Mouse (Mus musculus) bone marrow macrophage, adult 2 months (primary cell): ENCODE measurements around the gene Supt6. TPM values are rescaled to one million over a fixed set of nuclear protein-coding genes. Genes with fewer than 3 reads are reported as not detected.
A peak's percentile ranks its signal among the peaks of the same experiment; 100 is the strongest.
"Not testable (repeated sequence)": the region's sequence is repeated elsewhere in the genome, so short reads cannot be mapped to it uniquely, and the experiment has no call there.

ENCODE experiments used
- H3K27ac ChIP-seq: 2 replicates; pipeline ENCODE4 v1.5.1; 2012; ENCODE audit warnings: low read depth, low read length; ENCODE audit not compliant: insufficient read depth
- H3K4me1 ChIP-seq: 2 replicates; pipeline ENCODE4 v1.6.1; 2012; ENCODE audit warnings: low read length; ENCODE audit not compliant: control insufficient read depth, insufficient read depth
- H3K4me3 ChIP-seq: 2 replicates; pipeline ENCODE4 v1.5.1; 2012; ENCODE audit warnings: mild to moderate bottlenecking, low read length, moderate library complexity; ENCODE audit not compliant: insufficient read depth
- CTCF ChIP-seq: IDR thresholded peaks from 2 replicates; pipeline ENCODE4 v1.5.1; 2012; ENCODE audit warnings: low read depth, mild to moderate bottlenecking, low read length, moderate library complexity
- POLR2A ChIP-seq: IDR thresholded peaks from 2 replicates; pipeline ENCODE4 v1.6.1; 2012; ENCODE audit warnings: mild to moderate bottlenecking, low read depth, low read length, borderline replicate concordance
- polyA plus RNA-seq: library from polyadenylated mRNA; stranded (reverse); fragments of >200 nt; gene quantifications from 2 replicates; pipeline ENCODE4 v1.2.4, GENCODE M21; 2012; ENCODE audit not compliant: missing spikeins, insufficient read depth, insufficient read length

Supt6 gene
- 33.6 and 39.1 TPM in 2 replicates for polyA plus RNA-seq

DNA sequence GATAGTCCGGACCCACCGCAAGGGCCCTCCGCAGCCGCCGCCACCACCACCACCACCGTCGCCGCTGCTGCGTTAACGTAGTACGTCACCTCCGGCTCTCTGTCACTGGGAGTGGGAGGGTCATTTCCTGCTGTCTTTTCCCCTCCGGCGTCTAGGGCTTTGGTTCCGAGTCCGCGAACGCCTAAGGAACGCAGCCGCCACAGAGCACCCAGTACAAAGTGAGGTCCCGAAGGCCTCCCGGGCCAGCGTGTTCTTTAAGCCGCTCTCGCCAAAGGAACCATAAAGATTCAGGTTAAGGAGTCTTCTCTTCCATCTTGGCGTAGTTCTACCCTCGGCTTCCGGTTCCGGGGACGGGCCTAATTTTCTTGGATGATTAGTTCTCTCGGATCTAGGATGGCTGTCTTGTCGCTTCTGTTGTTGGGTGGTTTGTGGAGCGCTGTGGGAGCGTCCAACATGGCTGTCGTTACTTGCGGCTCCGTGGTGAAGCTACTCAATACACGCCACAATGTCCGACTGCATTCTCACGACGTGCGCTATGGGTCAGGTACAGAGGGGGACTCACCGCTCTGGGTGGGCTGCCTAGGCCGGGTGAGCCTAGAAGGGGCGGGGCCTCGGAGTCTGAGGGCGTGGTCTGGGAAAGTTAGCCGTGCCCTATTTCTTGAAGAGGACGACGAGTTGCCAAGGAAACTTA, at the start of gene Supt6, which contains the start of gene Sdf2:
Supt6 (minus strand) TSS at position 361 of the 691 bp plus-strand sequence.
Sdf2 (plus strand) TSS at position 120 of the 691 bp plus-strand sequence.
- Histone ChIP-seq H3K4me1 (peaks cover 25% of the 10 kb centered on the region), H3K27ac (peak within 1 kb of the TSS; percentile 94), H3K4me3 (peak within 1 kb of the TSS; percentile 92)
- no peak for TF ChIP-seq CTCF
- no peak; the same call in 1 of the 2 replicates for TF ChIP-seq POLR2A

DNA sequence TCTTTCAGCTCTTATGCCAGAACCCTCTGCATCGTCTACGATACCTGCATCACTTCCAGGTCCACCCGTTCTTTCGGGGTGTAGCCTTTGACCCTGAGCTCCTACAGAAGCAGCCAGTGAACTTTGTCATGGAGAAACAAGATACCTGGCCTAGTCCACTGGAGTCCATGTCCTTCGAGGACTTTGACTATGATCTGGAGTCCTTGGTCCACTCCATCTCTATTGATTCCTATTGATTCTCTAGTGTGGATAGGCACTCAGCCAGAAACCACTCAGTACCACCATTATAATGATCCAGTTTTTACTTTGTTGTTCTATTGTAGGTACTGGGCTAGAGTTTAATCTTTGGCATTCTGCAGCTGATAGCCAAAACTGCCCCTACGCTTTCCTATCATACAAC, 48.8 kb upstream of the Supt6 start:
- Histone ChIP-seq H3K27ac (no peak overlapping the region), H3K4me1 (no peaks in the 10 kb centered on the region), H3K4me3 (no peak overlapping the region)
- TF ChIP-seq CTCF (no peak), POLR2A (no peak)

DNA sequence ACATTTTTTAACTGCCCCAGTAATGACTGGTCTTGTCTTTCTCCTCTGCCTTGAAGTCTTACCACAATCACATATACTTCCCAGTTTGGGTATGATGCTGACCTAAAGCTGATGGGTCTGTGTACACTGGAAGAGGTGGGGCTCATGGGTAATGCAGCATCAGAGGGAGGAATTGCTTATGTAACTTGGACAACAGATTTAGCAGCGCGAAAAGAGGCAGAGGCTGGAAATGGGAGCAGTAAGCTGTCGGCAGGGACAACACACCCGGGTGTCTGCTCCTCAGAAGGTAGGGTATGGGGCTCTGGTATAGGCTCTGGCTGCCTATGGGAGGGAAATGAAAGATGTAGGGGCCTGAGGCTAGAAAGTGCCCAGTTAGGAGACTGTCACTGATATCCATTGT, 44.9 kb upstream of the Supt6 start, which contains the start of gene BC030499:
BC030499 (plus strand) TSS at position 188 of the 400 bp plus-strand sequence.
- Histone ChIP-seq H3K27ac (no peak within 1 kb of the TSS), H3K4me3 (no peak within 1 kb of the TSS), H3K4me1 (no peaks in the 10 kb centered on the region)
- no peak for TF ChIP-seq CTCF
- no peak for TF ChIP-seq POLR2A

DNA sequence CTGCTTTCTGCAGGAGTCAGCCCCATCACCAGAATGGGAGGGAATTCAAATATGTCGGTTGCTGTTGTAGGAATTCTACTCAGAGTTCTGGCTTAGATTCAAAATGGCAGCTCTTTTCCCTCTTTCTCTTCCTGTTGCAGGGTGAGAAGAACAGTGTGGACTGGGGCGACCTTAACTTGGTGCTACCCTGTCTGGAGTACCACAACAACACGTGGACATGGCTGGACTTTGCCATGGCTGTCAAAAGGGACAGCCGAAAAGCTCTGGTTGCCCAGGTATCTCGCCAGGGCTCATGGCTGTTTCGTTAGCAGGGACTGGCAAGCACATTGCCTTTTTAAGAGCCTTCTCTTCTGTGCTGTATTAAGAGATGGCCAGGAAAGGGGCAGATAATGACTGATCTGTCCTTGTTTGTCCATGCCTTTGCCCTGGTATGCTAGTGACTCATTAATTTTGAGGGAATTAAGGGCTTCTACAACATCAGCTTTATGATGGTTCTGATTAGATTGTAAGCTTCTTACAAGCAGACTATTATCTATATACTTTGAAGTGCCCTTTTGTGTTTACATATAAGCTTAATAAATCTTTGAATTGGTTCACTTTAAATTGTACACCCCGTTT, 43.5 kb upstream of the Supt6 start:
- TF ChIP-seq POLR2A = no peak
- TF ChIP-seq CTCF = no peak
- Histone ChIP-seq H3K27ac (no peak overlapping the region), H3K4me1 (no peaks in the 10 kb centered on the region)

DNA sequence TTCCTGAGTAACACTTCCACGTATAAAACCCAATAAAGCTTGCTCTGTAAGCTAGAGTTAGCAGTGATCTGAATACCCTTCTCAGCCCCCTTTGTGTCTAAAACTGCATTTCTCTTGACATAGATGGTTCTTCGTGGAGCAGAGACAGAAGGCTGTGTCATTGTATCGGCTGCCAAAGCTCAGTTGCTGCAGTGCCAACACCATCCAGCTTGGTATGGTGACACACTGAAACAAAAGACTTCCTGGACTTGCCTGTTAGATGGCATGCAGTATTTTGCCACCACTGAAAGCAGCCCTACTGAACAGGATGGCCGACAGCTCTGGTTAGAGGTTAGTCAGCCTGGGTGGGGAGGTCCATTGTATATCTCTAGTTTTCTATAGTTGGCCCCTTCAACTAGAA, 33.8 kb upstream of the Supt6 start:
- no peak overlapping the region for H3K4me3 ChIP-seq
- no peak overlapping the region for H3K27ac ChIP-seq
- TF ChIP-seq POLR2A (no peak), CTCF (no peak)
- H3K4me1 ChIP-seq = peaks cover 14% of the 10 kb centered on the region

More for the DNA sequence above, 43.5 kb upstream of the Supt6 start:
- no peak overlapping the region for H3K4me3 ChIP-seq

DNA sequence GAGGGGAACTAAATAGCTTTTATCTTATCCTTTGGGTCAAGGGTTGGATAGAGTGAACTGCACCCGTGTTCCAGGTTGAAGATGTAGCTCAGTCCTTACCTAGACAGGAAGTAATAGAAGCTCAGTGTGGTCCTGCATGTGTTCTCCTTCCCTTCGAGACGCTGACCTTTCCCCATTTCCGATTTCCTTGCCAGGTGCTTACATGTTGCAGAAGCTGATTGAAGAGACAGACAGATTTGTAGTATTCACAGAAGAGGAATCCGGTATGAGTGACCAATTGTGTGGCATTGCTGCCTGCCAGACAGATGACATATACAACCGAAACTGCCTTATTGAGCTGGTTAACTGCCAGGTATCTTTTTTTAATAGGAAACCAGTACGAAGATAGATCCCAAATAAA, 33.1 kb upstream of the Supt6 start:
- TF ChIP-seq POLR2A (no peak), CTCF (no peak)
- Histone ChIP-seq H3K27ac (no peak overlapping the region), H3K4me3 (no peak overlapping the region), H3K4me1 (peaks cover 14% of the 10 kb centered on the region)

DNA sequence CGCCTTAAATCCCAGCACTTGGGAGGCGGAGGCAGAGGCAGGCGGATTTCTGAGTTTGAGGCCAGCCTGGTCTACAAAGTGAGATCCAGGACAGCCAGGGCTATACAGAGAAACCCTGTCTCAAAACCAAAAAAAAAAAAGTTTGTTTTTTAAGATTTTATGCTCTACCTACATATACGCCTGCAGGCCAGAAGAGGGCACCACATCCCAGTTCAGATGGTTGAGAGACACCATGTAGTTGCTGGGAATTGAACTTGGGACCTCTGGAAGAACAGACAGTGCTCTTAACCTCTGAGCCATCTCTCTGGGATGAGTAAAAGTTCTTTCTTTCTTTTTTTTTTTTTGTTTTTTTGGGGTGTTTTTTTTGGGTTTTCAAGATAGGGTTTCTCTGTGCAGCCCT, 30.4 kb upstream of the Supt6 start:
- H3K27ac ChIP-seq, H3K4me3 ChIP-seq: not testable (repeated sequence)
- H3K4me1 ChIP-seq = peaks cover 17% of the 10 kb centered on the region

DNA sequence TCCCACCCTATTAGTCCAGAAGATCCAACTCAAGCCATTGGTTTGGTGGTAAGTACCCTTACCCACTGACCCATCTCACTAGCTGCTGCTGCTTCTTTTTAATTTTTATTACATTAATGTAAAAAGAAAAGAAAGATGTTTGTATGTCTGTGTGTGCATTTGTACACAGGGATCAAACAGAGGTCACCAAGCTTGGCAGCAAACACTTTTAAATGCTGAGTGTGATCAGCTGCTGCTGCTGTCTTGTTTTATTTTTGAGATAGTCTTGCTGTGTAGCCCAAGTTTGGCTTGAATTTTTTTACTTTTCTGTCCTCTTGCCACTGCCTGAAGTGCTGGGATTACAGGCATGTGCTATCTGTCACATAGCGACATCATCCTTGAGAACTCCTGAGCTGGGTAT, 29.8 kb upstream of the Supt6 start:
- TF ChIP-seq CTCF (no peak), POLR2A (no peak)
- H3K27ac ChIP-seq = no peak overlapping the region
- no peak overlapping the region for H3K4me3 ChIP-seq
- peaks cover 17% of the 10 kb centered on the region for H3K4me1 ChIP-seq

DNA sequence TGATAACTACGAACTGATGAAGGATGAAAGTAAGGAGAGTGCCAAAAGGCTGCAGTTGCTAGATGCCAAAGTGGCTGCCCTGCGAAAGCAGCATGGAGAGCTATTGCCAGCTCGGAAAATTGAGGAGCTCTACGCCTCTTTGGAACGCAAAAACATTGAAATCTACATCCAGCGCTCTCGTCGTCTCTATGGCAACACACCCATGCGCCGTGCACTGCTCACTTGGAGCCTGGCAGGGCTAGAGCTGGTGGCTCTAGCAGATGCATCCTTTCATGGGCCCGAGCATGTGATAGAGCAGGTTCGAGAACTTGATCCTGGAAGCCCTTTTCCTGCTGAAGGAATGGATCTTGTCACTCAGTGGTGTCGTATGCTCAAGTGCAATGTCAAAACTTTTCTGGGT, 26.2 kb upstream of the Supt6 start:
- no peak overlapping the region for H3K4me3 ChIP-seq

DNA sequence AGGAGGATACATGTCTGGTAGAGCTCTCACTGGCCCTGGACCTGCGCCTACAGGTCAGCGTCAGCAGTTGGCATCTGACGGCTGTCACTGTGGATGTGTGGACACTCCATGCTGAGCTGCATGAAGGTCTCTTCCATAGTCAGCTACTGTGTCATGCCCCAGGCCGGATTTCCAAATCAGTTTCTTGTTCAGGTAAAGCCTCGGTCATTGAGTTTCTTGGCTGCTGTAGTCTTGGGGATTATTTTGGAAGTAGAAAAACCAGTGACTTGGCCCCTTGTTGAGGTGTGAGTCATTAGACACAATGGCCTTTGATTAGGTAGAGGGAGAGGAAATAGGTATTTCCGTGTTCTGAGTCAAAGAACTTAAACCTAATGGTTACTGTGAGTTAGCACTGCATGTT, 19.8 kb upstream of the Supt6 start:
- no peak for TF ChIP-seq CTCF
- no peak for TF ChIP-seq POLR2A
- no peak overlapping the region for H3K4me3 ChIP-seq
- no peak overlapping the region for H3K27ac ChIP-seq
- H3K4me1 ChIP-seq = peaks cover 50% of the 10 kb centered on the region

More for the DNA sequence above, 26.2 kb upstream of the Supt6 start:
- Histone ChIP-seq H3K27ac (no peak overlapping the region), H3K4me1 (peaks cover 22% of the 10 kb centered on the region)
- TF ChIP-seq CTCF (no peak), POLR2A (no peak)
